Mouse (Mus musculus): ENCODE measurements around the gene Rgma. TPM values are rescaled to one million over a fixed set of nuclear protein-coding genes. Genes with fewer than 3 reads are reported as not detected.

Rgma gene
- polyA plus RNA-seq, 1 experiment from 2014 or later, result 32.3 TPM

- Histone ChIP-seq H3K9me3 (replicated peaks) (no peaks in the 10 kb centered on the region), H3K9ac (replicated peaks) (no peak overlapping the region), H3K27me3 (replicated peaks) (no peaks in the 10 kb centered on the region), H3K4me2 (no peak overlapping the region), H3K4me1 (peaks cover 56% of the 10 kb centered on the region), H3K4me3 (replicated peaks) (no peak overlapping the region), H3K27ac (replicated peaks) (0 out of 2 replicates have a peak overlapping the region, but pooled peaks have one; percentile 38), H3K36me3 (no peaks in the 10 kb centered on the region; the same call in 1 of the 2 replicates)
- WGBS, result 42% methylated on average over 3 of the region's 3 CpGs
- ATAC-seq (ENCODE audit: low FRiP score), result no peak
These were observed 28.2 kb downstream of the Rgma start for GRCm38 (mm10) chr7:73403538-73403937.

GRCm38 (mm10) chr7:73405550-73405949 lies 30.2 kb downstream of the Rgma start:
- Histone ChIP-seq H3K9me3 (replicated peaks) (no peaks in the 10 kb centered on the region), H3K4me2 (no peak overlapping the region), H3K4me3 (replicated peaks) (no peak overlapping the region), H3K9ac (replicated peaks) (no peak overlapping the region), H3K27ac (replicated peaks) (no peak overlapping the region; the same call in 1 of the 2 replicates), H3K27me3 (replicated peaks) (no peaks in the 10 kb centered on the region), H3K36me3 (peaks cover 10% of the 10 kb centered on the region), H3K4me1 (peaks cover 41% of the 10 kb centered on the region)
- WGBS, result 90% methylated on average over 11 of the region's 11 CpGs
- no peak for ATAC-seq (ENCODE audit: low FRiP score)

DNA sequence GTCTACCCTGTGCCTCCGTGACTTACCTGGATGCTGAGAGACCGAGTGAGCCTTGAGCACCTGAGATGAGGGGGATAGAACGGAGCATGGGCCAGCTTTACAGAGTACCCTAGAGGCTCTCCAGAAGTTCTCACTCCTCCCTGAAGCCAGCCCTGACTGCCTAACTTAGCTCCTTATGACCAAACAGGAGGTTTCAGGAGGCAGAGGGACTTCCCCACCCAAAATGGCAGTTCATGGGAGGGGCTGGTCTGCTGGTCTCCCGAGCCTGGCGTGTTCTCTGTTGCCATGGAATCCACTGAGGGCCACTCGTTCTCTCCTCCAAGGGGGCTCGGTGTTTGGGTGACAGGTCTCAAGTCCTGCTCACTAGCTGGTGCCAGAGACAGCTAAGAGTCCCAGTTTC lies 36.2 kb downstream of the Rgma start:
- H3K4me3 ChIP-seq (replicated peaks), result no peak overlapping the region
- no peaks in the 10 kb centered on the region for H3K27me3 ChIP-seq (replicated peaks)
- 60% methylated on average over 7 of the region's 7 CpGs for WGBS
- no peaks in the 10 kb centered on the region for H3K9me3 ChIP-seq (replicated peaks)
- no peak for ATAC-seq (ENCODE audit: low FRiP score)
- H3K4me2 ChIP-seq, result no peak overlapping the region
- H3K9ac ChIP-seq (replicated peaks), result no peak overlapping the region
- peaks cover 10% of the 10 kb centered on the region for H3K36me3 ChIP-seq
- H3K4me1 ChIP-seq, result peaks cover 47% of the 10 kb centered on the region
- peak overlapping the region; percentile 70 for H3K27ac ChIP-seq (replicated peaks)

DNA sequence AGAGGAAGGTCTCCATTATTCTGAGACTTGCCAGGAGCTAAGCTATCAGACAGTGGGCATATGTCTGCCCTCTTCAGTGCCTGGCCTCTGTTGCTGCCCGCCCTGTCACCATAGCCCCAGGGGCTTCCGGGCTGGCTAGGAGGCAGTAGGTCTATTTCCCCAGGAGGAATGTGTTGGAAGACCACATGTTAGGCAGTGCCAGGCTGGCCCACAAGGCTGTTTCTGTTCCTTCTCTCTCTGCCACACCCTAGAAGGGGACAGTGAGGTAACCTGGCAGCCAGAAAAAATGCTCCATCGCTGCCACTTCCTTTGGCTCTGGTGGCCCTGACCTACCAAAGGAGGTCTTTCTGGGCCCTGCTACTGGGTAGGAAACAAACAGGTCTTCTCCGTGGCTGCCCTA lies 36.7 kb downstream of the Rgma start:
- WGBS, result 82% methylated on average over 4 of the region's 4 CpGs
- H3K9ac ChIP-seq (replicated peaks), result no peak overlapping the region
- H3K27me3 ChIP-seq (replicated peaks), result no peaks in the 10 kb centered on the region
- H3K4me1 ChIP-seq, result peaks cover 47% of the 10 kb centered on the region
- peak overlapping the region; percentile 70 for H3K27ac ChIP-seq (replicated peaks)
- peaks cover 10% of the 10 kb centered on the region for H3K36me3 ChIP-seq
- 0 out of 2 replicates have a peak, but pooled peaks have one; percentile 6 for ATAC-seq (ENCODE audit: low FRiP score)
- H3K9me3 ChIP-seq (replicated peaks), result no peaks in the 10 kb centered on the region
- no peak overlapping the region for H3K4me2 ChIP-seq
- H3K4me3 ChIP-seq (replicated peaks), result no peak overlapping the region

GRCm38 (mm10) chr7:73412419-73412818 lies 37.1 kb downstream of the Rgma start:
- H3K4me1 ChIP-seq, result peaks cover 49% of the 10 kb centered on the region
- H3K9ac ChIP-seq (replicated peaks), result no peak overlapping the region

DNA sequence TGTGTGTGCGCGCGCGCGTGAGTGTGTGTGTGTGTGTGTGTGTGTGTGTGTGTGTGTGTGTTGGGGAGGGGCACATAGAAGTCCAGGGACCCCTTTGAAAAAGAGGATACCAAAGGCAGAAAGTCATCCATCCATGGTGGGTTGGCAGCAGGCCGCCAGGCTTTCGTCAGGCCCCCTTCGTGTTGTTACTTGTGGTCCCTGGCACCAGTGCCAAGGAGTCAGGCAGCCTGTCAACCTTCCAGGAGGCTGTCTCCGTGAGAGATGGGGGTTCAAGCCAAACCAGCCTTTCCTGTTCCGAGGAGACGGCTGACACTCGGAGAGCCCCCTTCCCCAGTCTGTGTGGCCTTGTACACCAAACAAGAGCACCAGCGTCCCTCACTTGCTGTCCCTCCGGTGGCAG lies 38.9 kb downstream of the Rgma start:
- no peaks in the 10 kb centered on the region for H3K9me3 ChIP-seq (replicated peaks)
- no peak overlapping the region for H3K4me2 ChIP-seq
- H3K27me3 ChIP-seq (replicated peaks), result no peaks in the 10 kb centered on the region
- H3K9ac ChIP-seq (replicated peaks), result no peak overlapping the region
- 66% methylated on average over 14 of the region's 14 CpGs for WGBS
- H3K4me3 ChIP-seq (replicated peaks), result no peak overlapping the region
- H3K4me1 ChIP-seq, result peaks cover 63% of the 10 kb centered on the region
- H3K36me3 ChIP-seq, result peaks cover 16% of the 10 kb centered on the region
- ATAC-seq (ENCODE audit: low FRiP score), result no peak
- peak overlapping the region; percentile 18 for H3K27ac ChIP-seq (replicated peaks)

More at GRCm38 (mm10) chr7:73412419-73412818, 37.1 kb downstream of the Rgma start:
- Histone ChIP-seq H3K4me3 (replicated peaks) (no peak overlapping the region), H3K27ac (replicated peaks) (peak overlapping the region; percentile 70), H3K36me3 (peaks cover 10% of the 10 kb centered on the region), H3K27me3 (replicated peaks) (no peaks in the 10 kb centered on the region), H3K4me2 (no peak overlapping the region), H3K9me3 (replicated peaks) (no peaks in the 10 kb centered on the region)
- WGBS, result 56% methylated on average over 7 of the region's 7 CpGs
- ATAC-seq (ENCODE audit: low FRiP score), result peak; percentile 23; the same call in 1 of the 2 replicates

- H3K4me3 ChIP-seq (replicated peaks), result no peak overlapping the region
These were observed 44.1 kb downstream of the Rgma start for GRCm38 (mm10) chr7:73419375-73419774.

GRCm38 (mm10) chr7:73420827-73421226 lies 45.5 kb downstream of the Rgma start:
- Histone ChIP-seq H3K4me3 (replicated peaks) (no peak overlapping the region), H3K36me3 (0 out of 2 replicates have a peak, but pooled peaks cover 9% of the 10 kb centered on the region), H3K4me1 (peaks cover 70% of the 10 kb centered on the region), H3K9me3 (replicated peaks) (no peaks in the 10 kb centered on the region), H3K27ac (replicated peaks) (peak overlapping the region; percentile 64; the same call in 1 of the 2 replicates), H3K9ac (replicated peaks) (no peak overlapping the region), H3K27me3 (replicated peaks) (no peaks in the 10 kb centered on the region), H3K4me2 (no peak overlapping the region)
- 42% methylated on average over 5 of the region's 5 CpGs for WGBS
- ATAC-seq (ENCODE audit: low FRiP score), result no peak

More at GRCm38 (mm10) chr7:73419375-73419774, 44.1 kb downstream of the Rgma start:
- 0 out of 2 replicates have a peak, but pooled peaks cover 9% of the 10 kb centered on the region for H3K36me3 ChIP-seq
- no peak overlapping the region for H3K4me2 ChIP-seq
- no peaks in the 10 kb centered on the region for H3K27me3 ChIP-seq (replicated peaks)
- ATAC-seq (ENCODE audit: low FRiP score), result no peak
- H3K9ac ChIP-seq (replicated peaks), result no peak overlapping the region
- H3K9me3 ChIP-seq (replicated peaks), result no peaks in the 10 kb centered on the region
- peak overlapping the region; percentile 56 for H3K27ac ChIP-seq (replicated peaks)
- WGBS, result 24% methylated on average over 7 of the region's 7 CpGs
- H3K4me1 ChIP-seq, result peaks cover 71% of the 10 kb centered on the region

DNA sequence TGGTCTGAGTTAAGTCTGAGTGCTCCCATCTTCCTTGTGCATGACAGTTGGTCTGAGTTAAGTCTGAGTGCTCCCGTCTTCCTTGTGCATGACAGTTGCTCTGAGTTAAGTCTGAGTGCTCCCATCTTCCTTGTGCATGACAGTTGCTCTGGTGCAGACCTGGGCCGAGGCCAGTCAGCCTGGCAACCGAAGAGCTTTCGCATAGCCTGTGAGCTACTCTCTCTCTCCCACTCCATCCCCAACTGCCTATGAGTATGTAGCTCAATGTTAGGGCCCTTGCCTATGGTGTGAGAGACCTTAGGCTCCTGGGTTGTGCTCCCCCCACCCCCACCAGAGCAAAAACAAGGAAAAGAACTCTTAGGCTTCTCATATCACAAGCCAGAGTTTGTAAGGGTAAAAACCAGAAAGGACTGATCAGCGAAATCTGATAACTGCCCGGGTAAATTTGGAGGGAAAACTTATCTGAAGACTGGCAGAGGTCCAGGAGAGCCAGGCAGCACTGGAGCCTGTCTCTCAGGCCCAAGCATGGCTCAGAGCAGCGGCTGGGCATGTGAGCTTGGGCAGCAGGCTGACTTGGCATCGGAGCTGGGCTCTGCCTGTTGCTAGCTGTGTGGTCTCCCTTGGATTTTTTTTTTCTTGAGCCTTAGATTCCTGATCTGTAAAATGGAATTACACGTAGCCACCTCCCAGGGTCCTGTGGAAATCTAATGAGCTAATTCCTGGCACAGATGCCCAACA lies 46.1 kb downstream of the Rgma start:
- Histone ChIP-seq H3K4me2 (no peak overlapping the region), H3K4me1 (peaks cover 67% of the 10 kb centered on the region), H3K4me3 (replicated peaks) (no peak overlapping the region), H3K9me3 (replicated peaks) (no peaks in the 10 kb centered on the region), H3K27ac (replicated peaks) (peak overlapping the region; percentile 64), H3K27me3 (replicated peaks) (no peaks in the 10 kb centered on the region), H3K9ac (replicated peaks) (no peak overlapping the region), H3K36me3 (0 out of 2 replicates have a peak, but pooled peaks cover 9% of the 10 kb centered on the region)
- 42% methylated on average over 9 of the region's 9 CpGs for WGBS
- ATAC-seq (ENCODE audit: low FRiP score), result no peak

DNA sequence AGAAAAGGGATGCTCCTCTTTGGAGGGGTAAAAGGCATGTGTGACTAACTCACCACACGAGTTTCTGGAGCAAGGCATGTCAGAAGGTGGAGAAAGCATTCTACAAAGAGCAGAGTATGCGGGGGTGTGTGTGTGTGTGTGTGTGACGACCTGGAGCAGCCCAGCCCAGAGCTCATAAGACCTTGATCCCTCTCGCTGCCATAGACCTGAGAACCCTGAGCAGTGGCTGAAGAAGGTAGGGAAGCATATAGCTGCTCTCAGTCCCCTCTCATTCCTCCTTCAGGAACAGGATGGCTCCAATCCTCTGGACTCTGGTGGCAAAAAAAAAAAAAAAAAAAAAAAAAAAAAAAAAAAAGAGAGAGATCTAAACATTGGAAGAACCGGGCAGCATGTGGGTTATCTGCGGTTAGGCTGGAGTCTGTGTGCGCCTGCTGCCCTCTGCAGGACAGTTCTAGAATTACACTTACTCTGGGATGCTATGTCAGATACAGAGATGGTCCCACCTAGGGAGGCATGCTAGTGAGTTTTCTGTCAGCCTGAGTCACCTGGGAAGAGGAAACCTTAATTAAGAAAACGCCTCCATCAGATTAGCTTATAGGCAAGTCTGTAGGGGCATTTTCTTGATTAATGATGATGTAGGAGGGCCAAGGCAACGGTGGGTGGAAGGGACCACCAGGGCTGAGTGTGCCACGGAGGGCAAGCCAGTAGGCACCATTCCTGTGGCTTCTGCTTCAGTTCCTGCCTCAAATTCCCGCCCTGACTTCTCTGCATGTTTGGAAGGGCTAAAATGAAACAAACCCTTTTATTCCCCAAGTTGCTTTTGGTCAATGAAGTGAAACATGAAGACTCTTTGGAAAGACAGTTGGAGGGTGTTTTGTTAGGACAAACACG lies 47.2 kb downstream of the Rgma start:
- peaks cover 64% of the 10 kb centered on the region for H3K4me1 ChIP-seq
- H3K9ac ChIP-seq (replicated peaks), result no peak overlapping the region
- no peaks in the 10 kb centered on the region for H3K27me3 ChIP-seq (replicated peaks)
- WGBS, result 22% methylated on average over 12 of the region's 12 CpGs
- H3K27ac ChIP-seq (replicated peaks), result peak overlapping the region; percentile 64
- H3K9me3 ChIP-seq (replicated peaks), result no peaks in the 10 kb centered on the region
- peaks cover 17% of the 10 kb centered on the region for H3K36me3 ChIP-seq
- ATAC-seq (ENCODE audit: low FRiP score), result peak; percentile 61
- H3K4me2 ChIP-seq, result no peak overlapping the region
- H3K4me3 ChIP-seq (replicated peaks), result no peak overlapping the region

DNA sequence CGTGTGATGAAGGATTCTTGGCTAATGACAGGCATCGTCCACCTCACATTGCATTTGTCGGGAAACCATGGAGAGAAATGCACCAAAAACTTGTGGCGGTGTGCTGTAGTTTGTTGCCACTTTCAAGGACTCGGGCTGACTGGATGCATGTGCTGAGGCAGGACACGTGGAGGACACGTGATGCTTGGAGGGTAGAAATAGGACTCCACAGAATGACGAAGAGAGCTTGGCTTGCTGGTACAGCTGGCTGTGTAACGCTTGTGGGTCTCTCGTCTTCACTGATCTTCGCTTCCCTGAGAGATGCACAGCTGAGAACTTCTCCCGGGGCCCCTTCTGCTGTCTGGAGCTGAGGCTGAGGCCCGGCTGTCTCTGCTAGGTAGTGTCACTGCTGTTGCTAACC lies 47.9 kb downstream of the Rgma start:
- peaks cover 20% of the 10 kb centered on the region for H3K36me3 ChIP-seq
- peaks cover 60% of the 10 kb centered on the region for H3K4me1 ChIP-seq
- no peak overlapping the region for H3K9ac ChIP-seq (replicated peaks)
- ATAC-seq (ENCODE audit: low FRiP score), result no peak
- H3K9me3 ChIP-seq (replicated peaks), result no peaks in the 10 kb centered on the region
- 74% methylated on average over 13 of the region's 13 CpGs for WGBS
- no peaks in the 10 kb centered on the region for H3K27me3 ChIP-seq (replicated peaks)
- H3K4me3 ChIP-seq (replicated peaks), result no peak overlapping the region
- no peak overlapping the region for H3K4me2 ChIP-seq
- peak overlapping the region; percentile 56 for H3K27ac ChIP-seq (replicated peaks)
